Mouse (Mus musculus): ENCODE data around the gene F2. TPM values are rescaled to one million over a fixed set of nuclear protein-coding genes. Genes with fewer than 3 reads are reported as not detected.

The F2 gene
- polyA plus RNA-seq, 1 experiment = 0.57 TPM

GRCm38 (mm10) chr2:91651458-91652258 is 15.4 kb upstream of the F2 start:
- Histone ChIP-seq H3K36me3 (ENCODE audit: control insufficient read depth, insufficient read depth, low read length, poor library complexity, severe bottlenecking) (peaks cover 8% of the 10 kb centered on the region), H3K9me3 (replicated peaks; ENCODE audit: control insufficient read depth, insufficient read depth, low read length, poor library complexity, severe bottlenecking) (no peaks in the 10 kb centered on the region), H3K9ac (ENCODE audit: low read depth, poor library complexity, severe bottlenecking) (no peak overlapping the region), H3K4me3 (ENCODE audit: low read depth, low read length) (no peak overlapping the region), H3K27me3 (ENCODE audit: control insufficient read depth, insufficient read depth, low read length, poor library complexity, severe bottlenecking) (no peaks in the 10 kb centered on the region), H3K27ac (ENCODE audit: insufficient read depth, low read length) (no peak overlapping the region), H3K4me1 (ENCODE audit: control insufficient read depth, insufficient read depth, low read length) (no peaks in the 10 kb centered on the region)
- no peak for TF ChIP-seq CTCF (IDR thresholded peaks at IDR 0.05; ENCODE audit: low read depth, low read length)
- TF ChIP-seq POLR2A (IDR thresholded peaks at IDR 0.05; ENCODE audit: insufficient read depth, low read length) = no peak
- TF ChIP-seq EP300 (IDR thresholded peaks at IDR 0.05; ENCODE audit: insufficient read depth, low read depth, low read length) = no peak

GRCm38 (mm10) chr2:91650360-91650995 is 14.3 kb upstream of the F2 start:
- Histone ChIP-seq H3K27me3 (ENCODE audit: control insufficient read depth, insufficient read depth, low read length, poor library complexity, severe bottlenecking) (no peaks in the 10 kb centered on the region), H3K4me3 (ENCODE audit: low read depth, low read length) (peak overlapping the region; percentile 93), H3K36me3 (ENCODE audit: control insufficient read depth, insufficient read depth, low read length, poor library complexity, severe bottlenecking) (peaks cover 14% of the 10 kb centered on the region), H3K9ac (ENCODE audit: low read depth, poor library complexity, severe bottlenecking) (peak overlapping the region; percentile 36), H3K4me1 (ENCODE audit: control insufficient read depth, insufficient read depth, low read length) (no peaks in the 10 kb centered on the region), H3K9me3 (replicated peaks; ENCODE audit: control insufficient read depth, insufficient read depth, low read length, poor library complexity, severe bottlenecking) (no peaks in the 10 kb centered on the region), H3K27ac (ENCODE audit: insufficient read depth, low read length) (peak overlapping the region; percentile 49; the same call in 1 of the 2 replicates)
- no peak for TF ChIP-seq POLR2A (IDR thresholded peaks at IDR 0.05; ENCODE audit: insufficient read depth, low read length)
- TF ChIP-seq EP300 (IDR thresholded peaks at IDR 0.05; ENCODE audit: insufficient read depth, low read depth, low read length) = no peak

GRCm38 (mm10) chr2:91649553-91650359 is 13.5 kb upstream of the F2 start, which contains the start of the genes Zfp408 and Arhgap1:
Zfp408 (minus strand) TSS chr2:91649791.
Arhgap1 (plus strand) TSS chr2:91649860.
- peak within 1 kb of the TSS; percentile 93 for H3K9ac ChIP-seq (ENCODE audit: low read depth, poor library complexity, severe bottlenecking)
- H3K9me3 ChIP-seq (replicated peaks; ENCODE audit: control insufficient read depth, insufficient read depth, low read length, poor library complexity, severe bottlenecking) = no peaks in the 10 kb centered on the region
- no peaks in the 10 kb centered on the region for H3K4me1 ChIP-seq (ENCODE audit: control insufficient read depth, insufficient read depth, low read length)
- H3K27ac ChIP-seq (ENCODE audit: insufficient read depth, low read length) = peak within 1 kb of the TSS; percentile 49; the same call in 1 of the 2 replicates
- peaks cover 18% of the 10 kb centered on the region for H3K36me3 ChIP-seq (ENCODE audit: control insufficient read depth, insufficient read depth, low read length, poor library complexity, severe bottlenecking)
- H3K27me3 ChIP-seq (ENCODE audit: control insufficient read depth, insufficient read depth, low read length, poor library complexity, severe bottlenecking) = no peaks in the 10 kb centered on the region
- peak within 1 kb of the TSS; percentile 93 for H3K4me3 ChIP-seq (ENCODE audit: low read depth, low read length)
- TF ChIP-seq POLR2A (IDR thresholded peaks at IDR 0.05; ENCODE audit: insufficient read depth, low read length) (peak; percentile 13), CTCF (IDR thresholded peaks at IDR 0.05; ENCODE audit: low read depth, low read length) (no peak), EP300 (IDR thresholded peaks at IDR 0.05; ENCODE audit: insufficient read depth, low read depth, low read length) (no peak)

GRCm38 (mm10) chr2:91649152-91649551 is 12.9 kb upstream of the F2 start:
- Histone ChIP-seq H3K36me3 (ENCODE audit: control insufficient read depth, insufficient read depth, low read length, poor library complexity, severe bottlenecking) (peaks cover 18% of the 10 kb centered on the region), H3K27me3 (ENCODE audit: control insufficient read depth, insufficient read depth, low read length, poor library complexity, severe bottlenecking) (no peaks in the 10 kb centered on the region), H3K4me3 (ENCODE audit: low read depth, low read length) (peak overlapping the region; percentile 88), H3K27ac (ENCODE audit: insufficient read depth, low read length) (no peak overlapping the region), H3K9me3 (replicated peaks; ENCODE audit: control insufficient read depth, insufficient read depth, low read length, poor library complexity, severe bottlenecking) (no peaks in the 10 kb centered on the region), H3K9ac (ENCODE audit: low read depth, poor library complexity, severe bottlenecking) (peak overlapping the region; percentile 93), H3K4me1 (ENCODE audit: control insufficient read depth, insufficient read depth, low read length) (no peaks in the 10 kb centered on the region)
- TF ChIP-seq CTCF (IDR thresholded peaks at IDR 0.05; ENCODE audit: low read depth, low read length) (no peak), EP300 (IDR thresholded peaks at IDR 0.05; ENCODE audit: insufficient read depth, low read depth, low read length) (no peak), POLR2A (IDR thresholded peaks at IDR 0.05; ENCODE audit: insufficient read depth, low read length) (no peak)

GRCm38 (mm10) chr2:91646733-91647132 is 10.5 kb upstream of the F2 start:
- no peak overlapping the region for H3K27ac ChIP-seq (ENCODE audit: insufficient read depth, low read length)
- TF ChIP-seq POLR2A (IDR thresholded peaks at IDR 0.05; ENCODE audit: insufficient read depth, low read length) (no peak), CTCF (IDR thresholded peaks at IDR 0.05; ENCODE audit: low read depth, low read length) (peak; percentile 73), EP300 (IDR thresholded peaks at IDR 0.05; ENCODE audit: insufficient read depth, low read depth, low read length) (no peak)
- H3K9ac ChIP-seq (ENCODE audit: low read depth, poor library complexity, severe bottlenecking) = no peak overlapping the region
- H3K9me3 ChIP-seq (replicated peaks; ENCODE audit: control insufficient read depth, insufficient read depth, low read length, poor library complexity, severe bottlenecking) = no peaks in the 10 kb centered on the region
- peaks cover 18% of the 10 kb centered on the region for H3K36me3 ChIP-seq (ENCODE audit: control insufficient read depth, insufficient read depth, low read length, poor library complexity, severe bottlenecking)
- no peaks in the 10 kb centered on the region for H3K27me3 ChIP-seq (ENCODE audit: control insufficient read depth, insufficient read depth, low read length, poor library complexity, severe bottlenecking)
- H3K4me3 ChIP-seq (ENCODE audit: low read depth, low read length) = no peak overlapping the region
- no peaks in the 10 kb centered on the region for H3K4me1 ChIP-seq (ENCODE audit: control insufficient read depth, insufficient read depth, low read length)
